Mouse (Mus musculus): ENCODE data around the gene Slc35b3. TPM values are rescaled to one million over a fixed set of nuclear protein-coding genes. Genes with fewer than 3 reads are reported as not detected.

Slc35b3 gene
- polyA plus RNA-seq, 1 experiment, result 21.9 TPM

DNA sequence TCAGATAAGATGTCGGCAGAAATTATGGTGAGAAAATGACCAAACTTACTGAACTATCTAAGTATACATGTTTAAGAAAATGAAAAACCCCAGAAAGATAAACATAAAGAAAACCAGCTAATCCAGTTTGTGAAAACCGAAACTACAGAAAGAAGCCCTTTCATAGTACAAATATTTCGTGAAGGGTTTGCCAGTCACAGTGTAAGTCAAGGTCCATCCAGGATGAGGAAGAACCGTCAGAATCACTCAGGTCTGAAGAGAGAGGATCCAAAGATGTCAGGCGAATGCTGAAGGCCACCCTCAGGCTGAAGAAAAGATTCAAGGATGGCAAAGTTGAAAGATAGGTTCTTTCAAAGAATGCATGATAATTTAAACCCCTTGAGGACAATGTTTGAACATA is 23.1 kb upstream of the Slc35b3 start:
- H3K4me3 ChIP-seq (replicated peaks; ENCODE audit: insufficient read depth, low read depth, low read length), result no peak overlapping the region
- 86% methylated on average over 5 of the region's 5 CpGs for WGBS
- no peak for TF ChIP-seq CTCF (IDR thresholded peaks at IDR 0.05; ENCODE audit: borderline replicate concordance, insufficient read depth, low read depth, low read length)
- TF ChIP-seq POLR2A (IDR thresholded peaks at IDR 0.05; ENCODE audit: borderline replicate concordance, insufficient read depth, low read length), result no peak
- H3K27ac ChIP-seq (ENCODE audit: insufficient read depth, low read length), result no peak overlapping the region
- H3K4me1 ChIP-seq (ENCODE audit: control insufficient read depth, insufficient read depth, low read length), result no peaks in the 10 kb centered on the region
- no peak for DNase-seq
- H3K27me3 ChIP-seq (ENCODE audit: control insufficient read depth, insufficient read depth, low read length), result no peaks in the 10 kb centered on the region

DNA sequence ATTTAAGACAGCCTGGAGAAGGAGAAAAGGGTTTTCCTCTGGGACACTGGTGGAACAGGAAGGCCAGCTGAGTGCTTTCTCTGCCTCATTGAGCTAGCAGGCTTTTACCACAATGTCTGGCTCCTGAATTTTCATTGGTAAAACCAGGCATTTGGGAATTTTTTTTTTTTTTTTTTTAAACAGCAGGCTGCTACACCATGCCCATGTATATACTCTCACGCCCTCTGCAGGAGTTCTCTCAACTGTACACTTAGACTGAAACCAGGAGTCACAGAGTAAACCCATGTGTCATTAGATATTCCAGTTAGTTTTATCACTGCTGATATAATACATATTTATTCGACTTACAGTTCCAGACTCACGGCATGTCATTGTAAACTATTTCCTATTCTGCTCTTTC is 20.2 kb upstream of the Slc35b3 start:
- 78% methylated on average over 3 of the region's 3 CpGs for WGBS

DNA sequence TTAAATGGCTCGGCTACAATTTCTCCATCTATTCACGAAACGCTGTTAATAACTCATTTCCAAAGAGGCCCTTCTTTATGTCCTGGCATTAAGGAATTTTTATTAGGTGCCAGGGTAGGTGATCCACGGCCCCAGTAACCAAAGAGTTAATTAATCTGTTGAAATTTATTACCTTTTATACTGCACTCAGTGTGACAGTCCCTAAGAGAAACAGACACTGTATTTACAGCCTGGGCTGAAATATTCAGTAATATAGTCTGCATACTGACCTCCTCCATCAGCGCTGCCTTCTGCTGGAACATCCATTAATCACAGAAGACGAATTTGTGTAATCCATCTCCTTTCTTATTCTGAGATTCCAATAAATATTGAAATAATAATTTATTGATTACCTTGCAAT is 16.3 kb upstream of the Slc35b3 start:
- no peak for TF ChIP-seq POLR2A (IDR thresholded peaks at IDR 0.05; ENCODE audit: borderline replicate concordance, insufficient read depth, low read length)
- TF ChIP-seq CTCF (IDR thresholded peaks at IDR 0.05; ENCODE audit: borderline replicate concordance, insufficient read depth, low read depth, low read length), result no peak
- Histone ChIP-seq H3K27ac (ENCODE audit: insufficient read depth, low read length) (no peak overlapping the region), H3K4me3 (replicated peaks; ENCODE audit: insufficient read depth, low read depth, low read length) (no peak overlapping the region), H3K27me3 (ENCODE audit: control insufficient read depth, insufficient read depth, low read length) (no peaks in the 10 kb centered on the region), H3K4me1 (ENCODE audit: control insufficient read depth, insufficient read depth, low read length) (no peaks in the 10 kb centered on the region)
- 84% methylated on average over 6 of the region's 6 CpGs for WGBS
- DNase-seq, result no peak

More for the DNA sequence above, 20.2 kb upstream of the Slc35b3 start:
- Histone ChIP-seq H3K27me3 (ENCODE audit: control insufficient read depth, insufficient read depth, low read length) (no peaks in the 10 kb centered on the region), H3K27ac (ENCODE audit: insufficient read depth, low read length) (no peak overlapping the region), H3K4me3 (replicated peaks; ENCODE audit: insufficient read depth, low read depth, low read length) (no peak overlapping the region), H3K4me1 (ENCODE audit: control insufficient read depth, insufficient read depth, low read length) (no peaks in the 10 kb centered on the region)
- no peak for DNase-seq
- TF ChIP-seq POLR2A (IDR thresholded peaks at IDR 0.05; ENCODE audit: borderline replicate concordance, insufficient read depth, low read length) (no peak), CTCF (IDR thresholded peaks at IDR 0.05; ENCODE audit: borderline replicate concordance, insufficient read depth, low read depth, low read length) (no peak)

DNA sequence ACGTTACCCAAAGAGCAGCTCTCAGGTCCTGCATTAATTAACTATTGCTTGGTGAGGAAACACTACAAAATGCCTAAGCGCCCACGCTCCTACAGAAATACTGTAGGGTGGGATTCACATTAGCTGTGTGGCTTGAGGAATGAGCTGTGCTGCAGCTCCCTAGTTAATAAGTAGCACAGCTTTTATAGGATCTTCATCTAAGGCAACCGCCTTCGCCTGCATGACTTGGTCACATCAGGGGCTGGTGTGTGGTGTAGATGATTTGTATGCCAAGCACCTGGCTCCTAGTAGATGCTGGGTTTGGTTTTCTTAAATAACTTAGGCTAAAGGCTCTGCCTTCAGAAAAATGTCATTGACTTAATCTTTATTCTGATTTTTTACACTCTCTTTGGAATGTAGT is 15.2 kb upstream of the Slc35b3 start:
- Histone ChIP-seq H3K4me1 (ENCODE audit: control insufficient read depth, insufficient read depth, low read length) (no peaks in the 10 kb centered on the region), H3K27ac (ENCODE audit: insufficient read depth, low read length) (no peak overlapping the region), H3K4me3 (replicated peaks; ENCODE audit: insufficient read depth, low read depth, low read length) (no peak overlapping the region), H3K27me3 (ENCODE audit: control insufficient read depth, insufficient read depth, low read length) (no peaks in the 10 kb centered on the region)
- WGBS, result 90% methylated on average over 5 of the region's 5 CpGs
- TF ChIP-seq POLR2A (IDR thresholded peaks at IDR 0.05; ENCODE audit: borderline replicate concordance, insufficient read depth, low read length), result no peak
- no peak for TF ChIP-seq CTCF (IDR thresholded peaks at IDR 0.05; ENCODE audit: borderline replicate concordance, insufficient read depth, low read depth, low read length)
- no peak for DNase-seq

DNA sequence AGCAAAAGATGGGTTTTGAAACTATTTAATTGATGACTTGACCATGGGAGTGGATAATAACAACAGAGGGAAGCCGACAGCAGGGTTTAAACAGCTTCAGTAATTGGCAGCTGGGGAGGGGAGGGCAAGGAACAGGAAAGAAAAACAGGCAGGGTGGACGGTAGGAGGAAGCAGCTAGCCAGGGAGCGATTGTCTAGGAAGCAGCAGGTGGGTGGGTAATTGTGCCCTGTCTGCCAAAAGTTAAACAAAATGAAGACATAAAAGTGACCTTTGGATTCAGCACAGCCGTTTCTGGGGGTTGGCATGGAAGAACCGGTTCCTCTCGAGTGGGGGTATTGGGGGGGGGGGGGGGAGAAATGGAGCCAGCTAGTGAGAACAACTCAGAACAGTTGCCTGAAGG is 11.9 kb upstream of the Slc35b3 start:
- Histone ChIP-seq H3K27ac (ENCODE audit: insufficient read depth, low read length) (no peak overlapping the region), H3K4me3 (replicated peaks; ENCODE audit: insufficient read depth, low read depth, low read length) (no peak overlapping the region), H3K4me1 (ENCODE audit: control insufficient read depth, insufficient read depth, low read length) (no peaks in the 10 kb centered on the region), H3K27me3 (ENCODE audit: control insufficient read depth, insufficient read depth, low read length) (no peaks in the 10 kb centered on the region)
- 5% methylated on average over 6 of the region's 6 CpGs for WGBS
- DNase-seq, result no peak
- TF ChIP-seq CTCF (IDR thresholded peaks at IDR 0.05; ENCODE audit: borderline replicate concordance, insufficient read depth, low read depth, low read length), result no peak
- no peak for TF ChIP-seq POLR2A (IDR thresholded peaks at IDR 0.05; ENCODE audit: borderline replicate concordance, insufficient read depth, low read length)

DNA sequence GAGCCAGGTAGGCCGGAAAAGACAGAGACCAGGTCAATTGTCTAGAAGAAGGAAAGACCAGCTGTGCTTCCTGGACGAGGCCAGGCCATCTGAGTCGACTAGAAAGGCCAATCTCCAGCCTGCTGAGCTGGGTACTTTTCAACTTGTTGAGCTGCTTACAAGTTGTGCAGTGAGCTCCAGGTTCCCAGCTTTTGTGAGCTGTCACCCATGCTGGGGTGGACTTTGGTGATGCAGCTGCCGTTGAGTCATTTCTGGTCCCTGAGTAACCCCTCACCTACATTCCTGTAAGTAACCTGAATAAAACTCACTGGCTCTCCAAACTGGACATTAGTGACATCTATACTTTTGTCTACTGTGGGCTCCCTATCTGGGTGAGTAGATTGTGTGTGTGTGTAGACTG is 10.4 kb upstream of the Slc35b3 start:
- DNase-seq, result no peak
- no peaks in the 10 kb centered on the region for H3K27me3 ChIP-seq (ENCODE audit: control insufficient read depth, insufficient read depth, low read length)
- no peaks in the 10 kb centered on the region for H3K4me1 ChIP-seq (ENCODE audit: control insufficient read depth, insufficient read depth, low read length)
- WGBS, result 59% methylated on average over 4 of the region's 4 CpGs
- no peak overlapping the region for H3K27ac ChIP-seq (ENCODE audit: insufficient read depth, low read length)
- TF ChIP-seq CTCF (IDR thresholded peaks at IDR 0.05; ENCODE audit: borderline replicate concordance, insufficient read depth, low read depth, low read length) (no peak), POLR2A (IDR thresholded peaks at IDR 0.05; ENCODE audit: borderline replicate concordance, insufficient read depth, low read length) (no peak)
- H3K4me3 ChIP-seq (replicated peaks; ENCODE audit: insufficient read depth, low read depth, low read length), result no peak overlapping the region

DNA sequence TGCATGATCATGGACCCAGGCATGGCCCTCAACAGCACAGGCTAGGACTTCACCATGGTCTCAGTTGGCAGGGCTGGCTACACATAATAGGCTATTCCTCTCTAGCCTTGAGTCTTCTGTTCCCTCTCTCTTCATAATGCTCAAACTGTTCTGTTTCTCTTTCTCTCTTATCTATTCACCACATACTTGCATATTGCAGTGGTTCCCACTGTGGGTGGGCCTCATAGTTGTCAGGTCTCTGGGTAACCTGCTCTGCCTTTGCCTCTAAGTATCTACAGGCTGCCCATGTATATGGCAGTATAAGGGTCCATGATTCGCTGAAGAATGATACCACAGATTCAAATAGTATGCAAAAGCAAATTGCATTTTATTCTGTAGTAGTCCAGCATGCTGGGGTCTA is 6.8 kb upstream of the Slc35b3 start:
- Histone ChIP-seq H3K27ac (ENCODE audit: insufficient read depth, low read length) (no peak overlapping the region), H3K27me3 (ENCODE audit: control insufficient read depth, insufficient read depth, low read length) (no peaks in the 10 kb centered on the region), H3K4me1 (ENCODE audit: control insufficient read depth, insufficient read depth, low read length) (no peaks in the 10 kb centered on the region), H3K4me3 (replicated peaks; ENCODE audit: insufficient read depth, low read depth, low read length) (no peak overlapping the region)
- no peak for TF ChIP-seq POLR2A (IDR thresholded peaks at IDR 0.05; ENCODE audit: borderline replicate concordance, insufficient read depth, low read length)
- TF ChIP-seq CTCF (IDR thresholded peaks at IDR 0.05; ENCODE audit: borderline replicate concordance, insufficient read depth, low read depth, low read length), result no peak
- WGBS, result 70% methylated on average over 1 of the region's 1 CpGs
- DNase-seq, result no peak

DNA sequence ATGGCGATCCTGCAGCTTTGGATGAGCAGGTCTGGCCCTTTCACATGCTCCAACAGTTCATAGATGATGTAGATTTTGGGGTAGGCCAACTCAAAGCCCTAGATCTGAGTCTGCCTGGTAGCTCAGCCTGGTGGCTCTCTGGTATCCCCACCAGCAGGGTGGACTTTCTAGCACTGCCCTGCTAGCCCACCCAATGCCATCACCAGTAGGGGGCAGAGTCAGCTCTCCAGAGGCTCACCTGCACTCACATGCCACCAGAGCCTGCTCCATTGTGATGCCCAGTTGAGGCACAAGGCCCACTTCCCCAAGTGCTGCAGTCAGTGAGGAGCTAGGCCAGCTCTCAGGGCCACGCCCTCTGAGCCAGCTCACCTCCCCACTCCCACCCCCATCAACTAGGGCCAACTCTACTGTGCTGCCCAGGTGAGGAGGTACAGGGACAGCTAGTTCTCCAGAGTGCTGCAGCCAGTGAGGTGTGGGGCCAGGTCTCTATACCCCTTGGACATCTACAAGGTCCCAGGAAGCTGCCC is 6.3 kb upstream of the Slc35b3 start:
- TF ChIP-seq CTCF (IDR thresholded peaks at IDR 0.05; ENCODE audit: borderline replicate concordance, insufficient read depth, low read depth, low read length), result no peak
- TF ChIP-seq POLR2A (IDR thresholded peaks at IDR 0.05; ENCODE audit: borderline replicate concordance, insufficient read depth, low read length), result no peak
- Histone ChIP-seq H3K27me3 (ENCODE audit: control insufficient read depth, insufficient read depth, low read length) (no peaks in the 10 kb centered on the region), H3K27ac (ENCODE audit: insufficient read depth, low read length) (no peak overlapping the region), H3K4me3 (replicated peaks; ENCODE audit: insufficient read depth, low read depth, low read length) (no peak overlapping the region), H3K4me1 (ENCODE audit: control insufficient read depth, insufficient read depth, low read length) (no peaks in the 10 kb centered on the region)
- 86% methylated on average over 2 of the region's 2 CpGs for WGBS
- no peak for DNase-seq
